Mouse (Mus musculus) bone marrow, adult 2 months (tissue): ENCODE measurements around the gene Gramd1b. TPM values are rescaled to one million over a fixed set of nuclear protein-coding genes. Genes with fewer than 3 reads are reported as not detected.

ENCODE experiments used
- H3K27ac ChIP-seq: fragments of 200-500 bp; 2 replicates; pipeline ENCODE4 v1.5.1; 2012; ENCODE audit warnings: low read depth, mild to moderate bottlenecking, control low read depth, inconsistent platforms, low read length; ENCODE audit not compliant: control insufficient read depth, poor library complexity, insufficient read depth
- H3K4me1 ChIP-seq: fragments of 200-500 bp; 2 replicates; pipeline ENCODE4 v1.6.1; 2011; ENCODE audit warnings: low read length; ENCODE audit not compliant: control insufficient read depth, insufficient read depth
- H3K4me3 ChIP-seq: fragments of 200-500 bp; replicated peaks from 2 replicates; pipeline ENCODE3; 2011; ENCODE audit warnings: mild to moderate bottlenecking, low read depth, low read length, control low read depth; ENCODE audit not compliant: control insufficient read depth
- CTCF ChIP-seq: fragments of 200-500 bp; IDR thresholded peaks from 2 replicates; pipeline ENCODE4 v1.5.1; 2011; ENCODE audit warnings: low read length, control low read depth; ENCODE audit not compliant: control insufficient read depth, insufficient read depth
- POLR2A ChIP-seq: fragments of 200-500 bp; IDR thresholded peaks from 2 replicates; pipeline ENCODE4 v1.6.1; 2011; ENCODE audit warnings: low read depth, mild to moderate bottlenecking, control low read depth, low read length, borderline replicate concordance; ENCODE audit not compliant: control insufficient read depth
- WGBS: fragments of 180-500 bp; shearing (Covaris S2); methylation state at CpG from one replicate; pipeline ENCODE4 v1.1.7; 2018; 5-methylcytosine and 5-hydroxymethylcytosine counted together
- polyA plus RNA-seq: library from polyadenylated mRNA; stranded (reverse); fragments of >200 nt; gene quantifications from 2 replicates; pipeline ENCODE4 v1.2.4, GENCODE M21; 2011; ENCODE audit warnings: low replicate concordance; ENCODE audit not compliant: missing spikeins, insufficient read depth, insufficient read length

The Gramd1b gene
- polyA plus RNA-seq, 1 experiment, result 15.8 TPM

DNA sequence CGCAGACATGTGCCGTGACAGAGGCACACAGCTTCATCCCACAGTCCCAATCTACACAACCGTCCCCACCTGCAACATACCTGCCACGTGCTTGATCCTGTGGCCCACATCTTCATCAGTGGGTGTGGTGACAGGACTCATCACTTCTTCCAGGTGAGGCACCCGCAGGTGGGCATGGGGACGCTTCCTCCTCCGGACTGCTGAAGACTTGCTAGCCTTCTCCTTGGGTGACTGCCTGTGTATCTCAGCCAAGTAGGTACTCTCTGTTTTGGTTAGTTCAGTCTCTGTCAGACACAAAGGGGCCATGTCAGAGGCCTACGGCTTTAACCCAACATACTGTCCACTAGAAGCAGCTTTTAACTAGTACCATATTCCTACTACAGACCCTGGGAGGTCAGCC lies 226.9 kb downstream of the Gramd1b start:
- WGBS, result 85% methylated on average over 8 of the region's 8 CpGs
- TF ChIP-seq CTCF (no peak), POLR2A (no peak)
- Histone ChIP-seq H3K27ac (no peak overlapping the region), H3K4me1 (no peaks in the 10 kb centered on the region), H3K4me3 (no peak overlapping the region)

DNA sequence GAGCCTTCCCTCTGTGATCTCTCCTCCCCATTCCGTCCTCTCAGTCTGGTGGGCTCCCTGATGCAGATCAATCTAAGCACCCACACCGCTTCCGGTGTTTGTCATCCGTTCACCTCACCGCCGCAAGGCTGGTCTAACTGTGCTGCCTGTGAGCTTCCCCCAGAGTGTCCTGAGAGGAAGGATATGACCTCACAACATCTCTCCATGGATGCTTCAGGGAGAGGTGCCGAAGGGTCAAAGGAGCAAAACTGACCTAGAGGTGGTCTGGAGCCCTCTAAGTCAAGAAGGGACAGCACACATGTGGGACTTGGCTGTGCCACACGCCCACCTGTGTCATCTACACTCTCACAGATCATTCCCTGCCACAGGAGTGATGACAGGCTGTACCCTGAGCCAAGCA lies 228.8 kb downstream of the Gramd1b start:
- no peak overlapping the region for H3K27ac ChIP-seq
- TF ChIP-seq CTCF, result no peak
- TF ChIP-seq POLR2A, result no peak
- 88% methylated on average over 8 of the region's 8 CpGs for WGBS

GRCm38 (mm10) chr9:40301475-40301874 lies 229.7 kb downstream of the Gramd1b start:
- Histone ChIP-seq H3K4me3 (no peak overlapping the region), H3K4me1 (no peaks in the 10 kb centered on the region), H3K27ac (no peak overlapping the region)
- TF ChIP-seq POLR2A (no peak), CTCF (no peak)
- 85% methylated on average over 5 of the region's 5 CpGs for WGBS

More for the DNA sequence above, 228.8 kb downstream of the Gramd1b start:
- H3K4me3 ChIP-seq, result no peak overlapping the region
- no peaks in the 10 kb centered on the region for H3K4me1 ChIP-seq

DNA sequence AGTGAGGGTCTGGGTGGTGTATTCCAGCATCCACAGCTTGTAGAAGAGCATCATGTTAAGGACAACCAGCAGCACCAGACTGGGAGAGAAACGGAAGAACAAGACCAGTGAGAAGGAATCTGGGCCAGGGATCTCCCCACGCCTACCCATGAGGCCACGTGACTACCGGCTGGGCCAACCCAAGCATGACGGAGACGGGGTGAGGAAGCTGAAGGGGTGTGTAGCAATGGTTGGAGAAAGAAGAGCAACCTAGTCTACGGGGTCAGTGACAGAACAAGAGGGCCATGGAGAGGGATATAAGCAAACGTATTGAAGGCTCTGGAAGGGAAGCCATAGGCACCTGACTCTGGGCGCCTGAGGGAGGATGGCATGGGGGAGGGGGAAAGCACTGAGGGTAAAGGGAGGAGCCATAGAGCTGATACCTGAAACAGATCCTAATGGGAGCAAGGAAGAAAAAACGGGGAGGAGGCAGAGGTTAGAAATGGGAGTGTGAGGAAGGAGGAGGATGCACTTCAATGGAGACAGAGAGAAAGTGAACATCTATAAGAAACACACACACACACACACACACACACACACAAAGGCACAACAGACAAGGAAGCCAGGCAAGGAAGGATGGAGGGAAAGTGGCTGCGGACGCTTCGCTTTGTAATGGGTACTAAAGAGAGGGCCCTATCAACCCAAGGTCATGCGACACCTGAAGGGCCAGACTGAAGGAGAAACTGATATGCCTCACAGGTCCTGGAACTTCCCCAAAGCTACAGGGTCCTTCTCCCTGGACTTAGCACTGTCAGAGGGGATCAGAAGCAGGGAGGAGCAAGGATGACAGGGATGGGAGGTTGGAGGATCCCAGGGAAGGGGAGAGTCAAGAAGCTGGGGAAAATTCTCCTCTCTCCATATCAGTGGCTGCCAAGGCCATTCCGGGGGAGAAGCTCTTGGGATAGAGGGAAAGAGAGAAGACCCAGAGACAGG lies 230.9 kb downstream of the Gramd1b start:
- Histone ChIP-seq H3K27ac (no peak overlapping the region), H3K4me3 (no peak overlapping the region), H3K4me1 (no peaks in the 10 kb centered on the region)
- TF ChIP-seq CTCF (no peak), POLR2A (no peak)
- 86% methylated on average over 15 of the region's 15 CpGs for WGBS

GRCm38 (mm10) chr9:40299323-40299722 lies 231.9 kb downstream of the Gramd1b start:
- Histone ChIP-seq H3K4me3 (no peak overlapping the region), H3K4me1 (no peaks in the 10 kb centered on the region), H3K27ac (no peak overlapping the region)
- TF ChIP-seq POLR2A (no peak), CTCF (no peak)
- WGBS, result 87% methylated on average over 7 of the region's 7 CpGs

DNA sequence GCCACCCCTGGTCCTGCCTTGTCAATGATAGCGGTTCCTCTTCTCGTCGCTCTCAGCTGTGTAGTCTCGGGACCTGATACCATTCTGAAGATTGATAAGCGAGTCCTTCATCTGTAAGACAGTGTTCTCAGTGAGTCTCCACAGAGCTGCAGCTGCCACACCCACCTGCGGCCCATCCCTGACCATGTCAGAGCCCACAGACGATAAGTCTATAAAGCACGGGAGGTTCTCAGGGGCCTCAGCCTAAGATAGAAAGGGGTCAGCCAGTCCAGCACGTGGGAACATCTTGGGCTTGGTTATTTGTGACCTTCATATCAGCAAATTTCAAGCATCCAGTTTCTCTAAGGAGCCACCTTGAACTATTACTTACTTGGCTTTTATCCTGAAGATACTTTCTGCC lies 233.2 kb downstream of the Gramd1b start:
- no peak for TF ChIP-seq POLR2A
- no peak for TF ChIP-seq CTCF
- 90% methylated on average over 9 of the region's 9 CpGs for WGBS
- Histone ChIP-seq H3K4me1 (no peaks in the 10 kb centered on the region), H3K27ac (no peak overlapping the region), H3K4me3 (no peak overlapping the region)

GRCm38 (mm10) chr9:40296251-40296650 lies 234.9 kb downstream of the Gramd1b start:
- Histone ChIP-seq H3K27ac (no peak overlapping the region), H3K4me1 (no peaks in the 10 kb centered on the region), H3K4me3 (no peak overlapping the region)
- WGBS, result 84% methylated on average over 5 of the region's 5 CpGs
- no peak for TF ChIP-seq POLR2A
- TF ChIP-seq CTCF, result no peak

DNA sequence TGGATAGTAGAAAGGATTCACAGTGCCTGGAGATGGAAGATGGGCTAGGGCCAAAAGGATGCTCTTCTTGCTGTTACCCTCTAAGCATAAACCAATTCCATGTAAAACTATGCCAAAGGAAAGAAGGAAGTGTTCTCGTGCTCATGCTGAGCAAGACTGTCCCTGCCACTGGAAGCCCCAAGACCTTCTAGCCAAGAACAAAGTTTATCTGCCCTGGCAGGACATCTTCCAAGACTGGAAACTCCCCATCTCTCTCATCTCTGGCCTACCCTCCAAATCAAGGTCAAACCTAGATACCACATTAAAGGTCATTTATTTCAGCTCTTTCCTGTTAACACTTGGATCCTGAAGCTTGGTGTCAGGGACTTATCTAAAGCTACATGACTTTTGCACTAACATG lies 236.3 kb downstream of the Gramd1b start:
- 78% methylated on average over 1 of the region's 1 CpGs for WGBS
- TF ChIP-seq CTCF (no peak), POLR2A (no peak)
- Histone ChIP-seq H3K4me3 (no peak overlapping the region), H3K4me1 (no peaks in the 10 kb centered on the region), H3K27ac (no peak overlapping the region)

- TF ChIP-seq POLR2A (no peak), CTCF (no peak)
- no peak overlapping the region for H3K4me3 ChIP-seq
- 75% methylated on average over 5 of the region's 5 CpGs for WGBS
- H3K4me1 ChIP-seq, result no peaks in the 10 kb centered on the region
- no peak overlapping the region for H3K27ac ChIP-seq
Measured at GRCm38 (mm10) chr9:40294210-40294609, 237.0 kb downstream of the Gramd1b start.
